Mouse (Mus musculus) C2C12 (cell line): ENCODE measurements at regions not wholly inside any gene's neighbourhood (a gene's known extent, or its start where the extent isn't known, plus 50 kb on each side); places are given as distances from the start of the nearest gene placed in this dataset.

Source experiments
- CTCF ChIP-seq: IDR thresholded peaks from one replicate; pipeline ENCODE4 v1.5.1; 2011; ENCODE audit not compliant: control insufficient read depth, insufficient read depth, insufficient read length
- FOSL1 ChIP-seq: IDR thresholded peaks from one replicate; pipeline ENCODE4 v1.8.0; 2011; ENCODE audit warnings: mild to moderate bottlenecking, low read length; ENCODE audit not compliant: poor library complexity, insufficient read depth, severe bottlenecking
- MAX ChIP-seq: IDR thresholded peaks from one replicate; pipeline ENCODE4 v1.6.1; 2011; ENCODE audit warnings: mild to moderate bottlenecking, control low read depth

DNA sequence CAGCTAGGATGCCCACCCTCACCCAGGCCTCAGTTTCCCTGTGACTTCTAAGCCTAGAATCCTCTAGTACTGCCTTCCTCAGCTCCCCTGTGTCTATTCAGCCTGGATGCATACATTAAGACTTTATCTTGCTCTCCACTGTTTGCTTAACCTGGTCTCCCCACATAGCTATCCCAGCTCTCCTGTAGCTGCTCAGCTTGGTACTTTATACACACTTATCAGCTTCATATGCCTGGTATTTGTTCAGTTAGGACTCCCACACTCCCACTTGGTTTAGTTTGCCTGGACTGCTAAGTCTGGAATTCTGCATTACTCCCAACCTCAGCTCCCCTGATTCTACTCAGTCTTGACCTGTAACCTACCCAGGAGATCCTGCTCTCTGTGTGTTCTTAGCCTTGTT lies 147.7 kb downstream of the Tmem121 start:
- TF ChIP-seq CTCF (no peak), MAX (no peak), FOSL1 (no peak)
